Mouse (Mus musculus) heart, postnatal 36 days (tissue): ENCODE measurements at regions not wholly inside any gene's neighbourhood (a gene's known extent, or its start where the extent isn't known, plus 50 kb on each side); places are given as distances from the start of the nearest gene placed in this dataset.
A peak's percentile ranks its signal among the peaks of the same experiment; 100 is the strongest.
"Not testable (repeated sequence)": the region's sequence is repeated elsewhere in the genome, so short reads cannot be mapped to it uniquely, and the experiment has no call there.

ENCODE experiments used
- DNase-seq, 2 experiments: peaks; one replicate each; pipeline ENCODE4 v3.0.0; 2021 to 2022
- intact Hi-C: fragments of 180-260 bp; cut with DNase I; formaldehyde crosslinking; loops from one replicate; pipeline ENCODE4 v1.15.1; 2025

- intact Hi-C loops = no loop called here
- DNase-seq = no peak
Observed at GRCm38 (mm10) chrX:18960465-18960864, 499.3 kb upstream of the 4930578C19Rik start.

DNA sequence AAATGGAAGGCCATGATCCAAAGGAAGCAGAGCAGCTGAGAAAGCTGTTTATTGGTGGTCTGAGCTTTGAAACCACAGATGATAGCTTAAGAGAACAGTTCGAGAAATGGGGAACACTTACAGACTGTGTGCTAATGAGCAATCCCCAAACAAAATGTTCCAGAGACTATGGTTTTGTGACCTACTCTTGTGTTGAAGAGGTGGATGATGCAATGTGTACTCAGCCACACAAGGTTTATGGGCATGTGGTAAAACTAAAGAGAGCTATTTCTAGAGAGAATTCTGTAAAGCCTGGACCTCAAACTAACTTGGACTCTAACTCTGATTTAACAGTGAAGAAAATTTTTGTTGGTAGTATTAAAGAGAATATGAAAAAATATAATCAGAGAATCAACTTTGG lies 481.4 kb upstream of the 4930578C19Rik start:
- no peak for DNase-seq

DNA sequence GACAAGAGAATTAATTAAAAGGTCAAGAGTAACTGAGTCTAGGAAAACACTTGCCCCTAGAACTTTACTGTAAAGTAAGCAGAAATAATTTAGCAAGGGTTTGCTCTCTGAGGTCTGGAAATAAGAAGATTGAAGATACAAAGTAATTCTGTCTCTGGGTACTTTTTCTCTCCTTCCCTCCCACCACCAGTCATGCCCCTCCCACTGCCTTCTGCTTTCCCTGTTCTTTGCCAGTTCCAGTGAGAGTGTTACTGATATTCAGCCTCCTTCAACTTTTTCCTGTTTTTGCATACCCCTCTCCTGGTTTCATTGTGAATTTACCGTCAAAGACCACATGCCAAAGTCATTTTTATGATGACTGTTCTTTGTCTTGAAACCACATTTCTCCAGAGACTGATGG lies 472.1 kb upstream of the 4930578C19Rik start:
- no peak for DNase-seq
- intact Hi-C loops = no loop called here

More for the DNA sequence above, 481.4 kb upstream of the 4930578C19Rik start:
- intact Hi-C loops = no loop called here

- intact Hi-C loops = no loop called here
- no peak for DNase-seq
Observed at GRCm38 (mm10) chrX:18923084-18923483, 461.9 kb upstream of the 4930578C19Rik start.

DNA sequence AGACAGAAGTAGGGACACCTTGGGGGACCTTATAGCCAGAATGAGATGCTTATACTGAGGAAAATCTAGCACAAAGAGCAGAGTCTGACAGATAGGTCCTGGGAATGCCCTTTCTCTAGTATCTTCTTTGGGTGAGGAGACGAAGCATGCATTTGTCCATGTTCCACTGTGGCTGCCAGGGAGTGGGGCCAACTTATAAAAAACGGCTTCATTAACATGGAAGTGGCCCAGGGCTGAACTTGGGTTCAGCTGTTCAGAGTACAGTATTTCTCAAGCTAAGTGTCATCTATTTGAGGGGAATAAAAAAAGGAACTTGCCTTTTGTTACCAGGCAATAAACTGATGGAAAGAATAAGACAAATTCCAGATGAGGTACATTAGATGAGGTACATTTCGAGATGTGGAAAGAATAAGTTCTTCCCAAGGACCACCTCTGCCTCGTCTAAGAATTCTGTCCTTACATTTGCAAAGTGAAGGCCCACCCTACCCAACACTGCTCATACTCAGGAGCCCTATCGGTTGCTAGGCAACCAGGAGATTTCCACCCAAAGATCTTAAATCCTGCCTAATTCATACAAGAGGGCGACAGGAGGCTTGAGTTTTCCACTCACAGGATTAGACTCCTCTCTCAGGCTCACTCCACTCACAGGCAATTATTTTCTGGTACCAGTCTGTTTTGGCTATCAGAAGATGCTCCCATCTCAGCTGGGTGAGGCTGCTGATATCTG lies 460.3 kb upstream of the 4930578C19Rik start:
- intact Hi-C loops = no loop called here
- no peak for DNase-seq

GRCm38 (mm10) chrX:18882784-18883171 lies 421.6 kb upstream of the 4930578C19Rik start:
- no peak for DNase-seq
- intact Hi-C loops = loop anchor here (10.0 kb wide), 1 partner anchor 1092 kb away; no protein-coding TSS in a partner anchor

GRCm38 (mm10) chrX:18882088-18882783 lies 421.0 kb upstream of the 4930578C19Rik start:
- peak in 1 of 2 experiments; percentile 42 for DNase-seq
- intact Hi-C loops = loop anchor here (10.0 kb wide), 1 partner anchor 1093 kb away; no protein-coding TSS in a partner anchor

- intact Hi-C loops = loop anchor here (10.0 kb wide), 1 partner anchor 289 kb away; no protein-coding TSS in a partner anchor
- DNase-seq = no peak
Observed at GRCm38 (mm10) chrX:18875734-18876133, 414.5 kb upstream of the 4930578C19Rik start.

DNA sequence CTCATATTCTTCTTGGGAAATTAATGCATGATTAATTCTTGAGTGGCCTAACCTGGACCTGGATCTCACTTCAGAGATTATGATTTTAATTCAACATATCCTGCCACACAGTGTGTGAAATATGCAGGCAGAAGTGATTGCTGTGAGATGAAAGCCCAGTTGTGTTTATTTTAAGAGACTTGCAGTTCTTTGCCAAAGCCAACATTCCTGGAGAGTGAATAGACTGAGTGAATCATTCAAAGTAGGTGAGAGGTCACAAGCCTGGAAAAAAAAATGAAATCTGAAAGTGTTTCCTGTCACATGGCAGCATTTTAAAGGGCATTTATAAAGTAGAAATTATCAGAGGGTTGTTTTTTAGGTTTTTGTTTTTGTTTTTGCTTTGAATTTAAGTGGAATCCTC lies 412.9 kb upstream of the 4930578C19Rik start:
- intact Hi-C loops = loop anchor here (10.0 kb wide), 1 partner anchor 291 kb away; no protein-coding TSS in a partner anchor
- DNase-seq = peak in 1 of 2 experiments; percentile 19

DNA sequence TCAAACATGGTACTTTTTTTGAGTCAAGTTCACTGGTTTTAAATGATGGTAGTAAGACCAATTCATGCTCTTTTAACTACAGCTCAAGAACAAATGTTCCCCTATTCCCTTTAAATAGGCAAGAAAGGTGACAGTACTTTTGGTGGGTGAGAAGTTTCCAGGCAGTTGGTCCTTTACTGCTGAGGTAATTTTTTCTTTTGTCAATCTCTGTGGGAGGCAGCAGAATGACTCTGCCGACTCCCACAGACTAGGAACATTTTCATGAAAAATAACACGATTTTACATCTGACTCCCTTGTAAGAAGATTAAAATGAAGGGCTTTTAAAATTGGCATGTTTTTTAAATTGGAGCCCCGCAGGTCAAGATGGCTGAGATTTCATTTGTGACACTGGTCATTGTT lies 377.5 kb upstream of the 4930578C19Rik start:
- no peak for DNase-seq
- intact Hi-C loops = no loop called here

- intact Hi-C loops, DNase-seq: not testable (repeated sequence)
Observed at GRCm38 (mm10) chrX:18824971-18825370, 363.8 kb upstream of the 4930578C19Rik start.

DNA sequence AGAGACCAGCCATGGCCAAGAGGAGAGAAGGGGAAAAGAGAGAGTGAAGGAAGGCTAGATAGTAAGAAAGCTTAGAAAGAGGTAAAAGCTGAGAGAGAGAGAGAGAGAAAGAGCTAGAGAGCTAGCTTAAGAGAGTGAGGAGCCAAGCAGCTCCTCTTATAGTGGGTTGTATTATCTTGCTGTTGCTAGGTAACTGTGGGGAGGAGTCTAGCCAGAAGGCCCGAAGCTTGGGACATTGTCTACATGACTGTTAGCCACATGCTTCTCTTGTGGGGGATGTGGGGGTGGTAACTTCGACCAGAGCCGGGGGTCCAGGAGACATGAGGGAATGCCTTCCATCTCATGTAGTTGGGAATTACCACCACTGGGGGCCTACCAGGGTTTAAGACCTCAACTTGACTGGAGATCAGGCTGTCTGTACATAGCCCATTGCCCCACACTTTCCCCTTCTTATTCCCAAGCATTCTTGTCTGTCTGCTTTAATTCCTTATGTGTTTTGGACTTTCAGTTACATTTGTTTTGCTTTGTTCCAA lies 353.3 kb upstream of the 4930578C19Rik start:
- no peak for DNase-seq
- intact Hi-C loops = no loop called here
